ENCODE assay signal across 17 mouse cellular contexts in genomic region chr4:55386768-55387167, GRCm38 (mm10).
"Had no signal": no experiment of that assay in that cellular context is flagged by ENCODE, and none has a peak within 500 bp of the region (broad histone marks: within the 10 kb centered on the region; RNA-seq: fewer than 3 reads in every experiment).

No protein-coding gene starts in this region.

- DNase-seq: kidney, adult 2 months; kidney, postnatal 25 days; layer of hippocampus, adult 9-11 months; liver, embryonic 13.5 days; lung, embryonic 14.5 days; midbrain, embryonic 14.5 days; right cerebral cortex, adult 18-20 months; right cerebral cortex, postnatal 14 days; right cerebral cortex, postnatal 4 days; thymus, postnatal 25 days had no signal

- H3K27me3 ChIP-seq: limb, embryonic 13.5 days; liver, embryonic 13.5 days; neural tube, embryonic 12.5 days; neural tube, embryonic 15.5 days had no signal

- H3K4me3 ChIP-seq: layer of hippocampus, adult 2 months; limb, embryonic 10.5 days; limb, embryonic 13.5 days; liver, embryonic 13.5 days; neural tube, embryonic 12.5 days; neural tube, embryonic 15.5 days had no signal

- H3K9me3 ChIP-seq: limb, embryonic 10.5 days; limb, embryonic 13.5 days; liver, embryonic 13.5 days; neural tube, embryonic 12.5 days; neural tube, embryonic 15.5 days had no signal

- H3K27ac ChIP-seq: kidney, postnatal 0 days; layer of hippocampus, adult 2 months; limb, embryonic 10.5 days; limb, embryonic 13.5 days; liver, embryonic 13.5 days; neural tube, embryonic 12.5 days; neural tube, embryonic 15.5 days; stomach, postnatal 0 days had no signal

- H3K4me1 ChIP-seq: limb, embryonic 10.5 days; limb, embryonic 13.5 days; liver, embryonic 13.5 days; neural tube, embryonic 12.5 days; neural tube, embryonic 15.5 days had no signal
